Mouse (Mus musculus): Measurements from ENCODE around the gene Frmd5. TPM values are rescaled to one million over a fixed set of nuclear protein-coding genes. Genes with fewer than 3 reads are reported as not detected.
A peak's percentile ranks its signal among the peaks of the same experiment; 100 is the strongest.

Gene Frmd5
- polyA plus RNA-seq, 1 experiment from 2014 or later: 2.4 TPM

- H3K9me3 ChIP-seq (replicated peaks): no peaks in the 10 kb centered on the region
- peak; percentile 75 for ATAC-seq (replicated peaks; ENCODE audit: low FRiP score)
- H3K27me3 ChIP-seq: no peaks in the 10 kb centered on the region
- no peak overlapping the region for H3K9ac ChIP-seq
- peak overlapping the region; percentile 34 for H3K4me2 ChIP-seq
- peak overlapping the region; percentile 28; the same call in 1 of the 2 replicates for H3K27ac ChIP-seq
- H3K36me3 ChIP-seq: no peaks in the 10 kb centered on the region
- peaks cover 12% of the 10 kb centered on the region for H3K4me1 ChIP-seq
- no peak overlapping the region for H3K4me3 ChIP-seq (replicated peaks)
- WGBS: 17% methylated on average over 17 of the region's 17 CpGs
Measured at GRCm38 (mm10) chr2:121610008-121610884, 196.6 kb downstream of the Frmd5 start.

- Histone ChIP-seq H3K27ac (0 out of 2 replicates have a peak overlapping the region, but pooled peaks have one; percentile 18), H3K36me3 (no peaks in the 10 kb centered on the region), H3K4me3 (replicated peaks) (no peak overlapping the region), H3K4me1 (peaks cover 12% of the 10 kb centered on the region), H3K9ac (no peak overlapping the region), H3K27me3 (no peaks in the 10 kb centered on the region), H3K9me3 (replicated peaks) (no peaks in the 10 kb centered on the region), H3K4me2 (no peak overlapping the region)
- ATAC-seq (replicated peaks; ENCODE audit: low FRiP score): no peak
- WGBS: 72% methylated on average over 11 of the region's 11 CpGs
Measured at GRCm38 (mm10) chr2:121609141-121609724, 197.7 kb downstream of the Frmd5 start.

- 46% methylated on average over 4 of the region's 4 CpGs for WGBS
- Histone ChIP-seq H3K4me3 (replicated peaks) (no peak overlapping the region), H3K9ac (no peak overlapping the region), H3K36me3 (no peaks in the 10 kb centered on the region), H3K9me3 (replicated peaks) (no peaks in the 10 kb centered on the region), H3K27me3 (no peaks in the 10 kb centered on the region), H3K4me2 (no peak overlapping the region), H3K4me1 (no peaks in the 10 kb centered on the region), H3K27ac (no peak overlapping the region)
- no peak for ATAC-seq (replicated peaks; ENCODE audit: low FRiP score)
Measured at GRCm38 (mm10) chr2:121602397-121602796, 204.5 kb downstream of the Frmd5 start.

GRCm38 (mm10) chr2:121601543-121601942 is 205.3 kb downstream of the Frmd5 start:
- no peak for ATAC-seq (replicated peaks; ENCODE audit: low FRiP score)
- H3K36me3 ChIP-seq: no peaks in the 10 kb centered on the region
- H3K4me1 ChIP-seq: no peaks in the 10 kb centered on the region
- H3K4me3 ChIP-seq (replicated peaks): no peak overlapping the region
- H3K27me3 ChIP-seq: no peaks in the 10 kb centered on the region
- no peak overlapping the region for H3K4me2 ChIP-seq
- H3K27ac ChIP-seq: no peak overlapping the region
- H3K9me3 ChIP-seq (replicated peaks): no peaks in the 10 kb centered on the region
- no peak overlapping the region for H3K9ac ChIP-seq
- 68% methylated on average over 7 of the region's 7 CpGs for WGBS

GRCm38 (mm10) chr2:121600736-121601135 is 206.2 kb downstream of the Frmd5 start:
- no peak for ATAC-seq (replicated peaks; ENCODE audit: low FRiP score)
- no peak overlapping the region for H3K27ac ChIP-seq
- WGBS: 82% methylated on average over 8 of the region's 8 CpGs

GRCm38 (mm10) chr2:121598249-121598648 is 208.6 kb downstream of the Frmd5 start:
- Histone ChIP-seq H3K9me3 (replicated peaks) (no peaks in the 10 kb centered on the region), H3K36me3 (no peaks in the 10 kb centered on the region), H3K4me2 (no peak overlapping the region), H3K9ac (no peak overlapping the region), H3K27me3 (no peaks in the 10 kb centered on the region), H3K4me1 (peaks cover 12% of the 10 kb centered on the region), H3K27ac (no peak overlapping the region), H3K4me3 (replicated peaks) (no peak overlapping the region)
- no peak for ATAC-seq (replicated peaks; ENCODE audit: low FRiP score)
- WGBS: 50% methylated on average over 7 of the region's 7 CpGs

More at GRCm38 (mm10) chr2:121600736-121601135, 206.2 kb downstream of the Frmd5 start:
- no peaks in the 10 kb centered on the region for H3K36me3 ChIP-seq
- no peak overlapping the region for H3K9ac ChIP-seq
- no peak overlapping the region for H3K4me2 ChIP-seq
- H3K9me3 ChIP-seq (replicated peaks): no peaks in the 10 kb centered on the region
- no peak overlapping the region for H3K4me3 ChIP-seq (replicated peaks)
- no peaks in the 10 kb centered on the region for H3K27me3 ChIP-seq
- H3K4me1 ChIP-seq: no peaks in the 10 kb centered on the region

GRCm38 (mm10) chr2:121596621-121597020 is 210.3 kb downstream of the Frmd5 start:
- no peaks in the 10 kb centered on the region for H3K36me3 ChIP-seq
- no peaks in the 10 kb centered on the region for H3K9me3 ChIP-seq (replicated peaks)
- no peak for ATAC-seq (replicated peaks; ENCODE audit: low FRiP score)
- no peaks in the 10 kb centered on the region for H3K27me3 ChIP-seq
- peaks cover 12% of the 10 kb centered on the region for H3K4me1 ChIP-seq
- WGBS: 81% methylated on average over 2 of the region's 2 CpGs
- H3K4me3 ChIP-seq (replicated peaks): no peak overlapping the region
- H3K4me2 ChIP-seq: no peak overlapping the region
- no peak overlapping the region for H3K9ac ChIP-seq
- H3K27ac ChIP-seq: no peak overlapping the region

GRCm38 (mm10) chr2:121594660-121595291 is 212.1 kb downstream of the Frmd5 start:
- Histone ChIP-seq H3K9ac (no peak overlapping the region), H3K27ac (no peak overlapping the region), H3K27me3 (no peaks in the 10 kb centered on the region), H3K4me1 (peaks cover 12% of the 10 kb centered on the region), H3K4me2 (no peak overlapping the region), H3K36me3 (no peaks in the 10 kb centered on the region), H3K9me3 (replicated peaks) (no peaks in the 10 kb centered on the region), H3K4me3 (replicated peaks) (no peak overlapping the region)
- 0 out of 2 replicates have a peak, but pooled peaks have one; percentile 15 for ATAC-seq (replicated peaks; ENCODE audit: low FRiP score)
- WGBS: 20% methylated on average over 8 of the region's 8 CpGs

GRCm38 (mm10) chr2:121594131-121594530 is 212.8 kb downstream of the Frmd5 start:
- Histone ChIP-seq H3K4me2 (no peak overlapping the region), H3K4me3 (replicated peaks) (no peak overlapping the region), H3K27ac (no peak overlapping the region), H3K27me3 (no peaks in the 10 kb centered on the region), H3K4me1 (peaks cover 12% of the 10 kb centered on the region), H3K36me3 (no peaks in the 10 kb centered on the region), H3K9me3 (replicated peaks) (no peaks in the 10 kb centered on the region), H3K9ac (no peak overlapping the region)
- 54% methylated on average over 3 of the region's 3 CpGs for WGBS
- no peak for ATAC-seq (replicated peaks; ENCODE audit: low FRiP score)

- no peaks in the 10 kb centered on the region for H3K9me3 ChIP-seq (replicated peaks)
- H3K36me3 ChIP-seq: no peaks in the 10 kb centered on the region
- peak; percentile 79 for ATAC-seq (replicated peaks; ENCODE audit: low FRiP score)
- peak overlapping the region; percentile 30 for H3K4me2 ChIP-seq
- H3K27me3 ChIP-seq: no peaks in the 10 kb centered on the region
- peaks cover 12% of the 10 kb centered on the region for H3K4me1 ChIP-seq
- H3K27ac ChIP-seq: peak overlapping the region; percentile 37; the same call in 1 of the 2 replicates
- 34% methylated on average over 4 of the region's 4 CpGs for WGBS
- H3K9ac ChIP-seq: no peak overlapping the region
- H3K4me3 ChIP-seq (replicated peaks): no peak overlapping the region
Measured at GRCm38 (mm10) chr2:121588309-121588694, 218.6 kb downstream of the Frmd5 start.

- Histone ChIP-seq H3K4me2 (peak overlapping the region; percentile 30), H3K4me1 (peaks cover 12% of the 10 kb centered on the region), H3K27me3 (no peaks in the 10 kb centered on the region), H3K27ac (no peak overlapping the region), H3K36me3 (no peaks in the 10 kb centered on the region), H3K9ac (no peak overlapping the region), H3K4me3 (replicated peaks) (no peak overlapping the region), H3K9me3 (replicated peaks) (no peaks in the 10 kb centered on the region)
- ATAC-seq (replicated peaks; ENCODE audit: low FRiP score): peak; percentile 47
- WGBS: 25% methylated on average over 12 of the region's 12 CpGs
Measured at GRCm38 (mm10) chr2:121587523-121588308, 219.2 kb downstream of the Frmd5 start.

All from kidney, embryonic 15.5 days (tissue).